Mouse (Mus musculus): ENCODE measurements around the gene Kansl2.

- TF ChIP-seq CTCF (conservative IDR thresholded peaks at IDR 0.05 in 1 of 2, IDR thresholded peaks at IDR 0.05 in 1 of 2; ENCODE audit: low read depth in 2 of 2, low read length in 2 of 2) (no peak), JUN (IDR thresholded peaks at IDR 0.05; ENCODE audit: insufficient read depth, low read depth, low read length) (no peak), CHD2 (IDR thresholded peaks at IDR 0.05; ENCODE audit: low read length) (no peak), BHLHE40 (IDR thresholded peaks at IDR 0.05; ENCODE audit: low read depth, low read length) (peak; percentile 62), ELF1 (IDR thresholded peaks at IDR 0.05; ENCODE audit: low read depth, low read length) (no peak), EP300 (IDR thresholded peaks at IDR 0.05; ENCODE audit: low read length) (no peak), POLR2A (IDR thresholded peaks at IDR 0.05; ENCODE audit: low read depth, low read length) (no peak; the same call in 1 of the 2 replicates), MYC (IDR thresholded peaks at IDR 0.05; ENCODE audit: low read depth, low read length) (peak; percentile 95)
Measured at GRCm38 (mm10) chr15:98532281-98532680, 1.8 kb downstream of the Kansl2 start.
